Mouse (Mus musculus) lung, adult 2 months (tissue): ENCODE data around the gene Clec12b. TPM values are rescaled to one million over a fixed set of nuclear protein-coding genes. Genes with fewer than 3 reads are reported as not detected.

ENCODE experiments used
- DNase-seq: peaks from one replicate; pipeline ENCODE4 v3.0.0; 2022
- H3K4me1 ChIP-seq: fragments of 200-500 bp; 2 replicates; pipeline ENCODE4 v1.6.1; 2011; ENCODE audit warnings: low read length; ENCODE audit not compliant: control insufficient read depth, insufficient read depth
- H3K4me3 ChIP-seq: fragments of 200-500 bp; replicated peaks from 2 replicates; pipeline ENCODE3; 2011; ENCODE audit warnings: low read depth, mild to moderate bottlenecking, control low read depth, low read length; ENCODE audit errors: extremely low read depth
- CTCF ChIP-seq: fragments of 200-500 bp; IDR thresholded peaks from 2 replicates; pipeline ENCODE4 v1.5.1; 2011; ENCODE audit warnings: mild to moderate bottlenecking, low read length, control low read depth; ENCODE audit not compliant: insufficient read depth
- POLR2A ChIP-seq: fragments of 200-500 bp; IDR thresholded peaks from 2 replicates; pipeline ENCODE4 v1.6.1; 2011; ENCODE audit warnings: low read depth, mild to moderate bottlenecking, control low read depth, low read length, borderline replicate concordance; ENCODE audit errors: extremely low read depth
- WGBS: fragments of 180-500 bp; shearing (Covaris S2); methylation state at CpG from one replicate; pipeline ENCODE4 v1.1.7; 2018; 5-methylcytosine and 5-hydroxymethylcytosine counted together
- polyA plus RNA-seq: library from polyadenylated mRNA; depleted of rRNA; stranded (reverse); fragments of >200 nt; gene quantifications from 2 replicates; pipeline ENCODE4 v1.2.3, GENCODE M21; 2012

The Clec12b gene
- polyA plus RNA-seq, 1 experiment: 1.5 TPM

- Histone ChIP-seq H3K4me3 (no peak overlapping the region), H3K4me1 (no peaks in the 10 kb centered on the region)
- no peak for TF ChIP-seq CTCF
- TF ChIP-seq POLR2A: no peak
- DNase-seq: no peak
- 49% methylated on average over 1 of the region's 1 CpGs for WGBS
Measured at GRCm38 (mm10) chr6:129381736-129382135, 3.9 kb downstream of the Clec12b start.

- no peak for DNase-seq
- H3K4me3 ChIP-seq: no peak overlapping the region
- no peaks in the 10 kb centered on the region for H3K4me1 ChIP-seq
- 78% methylated on average over 4 of the region's 4 CpGs for WGBS
- TF ChIP-seq POLR2A (no peak), CTCF (no peak)
Measured at GRCm38 (mm10) chr6:129380454-129380853, 5.2 kb downstream of the Clec12b start.

- no peak for TF ChIP-seq POLR2A
- no peak for TF ChIP-seq CTCF
- no peak overlapping the region for H3K4me3 ChIP-seq
- H3K4me1 ChIP-seq: no peaks in the 10 kb centered on the region
- whole genome bisulfite sequencing: 49% methylated on average over 2 of the region's 2 CpGs
- DNase-seq: no peak
Measured at GRCm38 (mm10) chr6:129374937-129375471, 10.7 kb downstream of the Clec12b start.

- TF ChIP-seq POLR2A (no peak), CTCF (no peak)
- H3K4me1 ChIP-seq: no peaks in the 10 kb centered on the region
- H3K4me3 ChIP-seq: no peak overlapping the region
- WGBS: 51% methylated on average over 7 of the region's 7 CpGs
- DNase-seq: no peak
Measured at GRCm38 (mm10) chr6:129369374-129370132, 16.1 kb downstream of the Clec12b start.

GRCm38 (mm10) chr6:129365959-129366359 lies 19.7 kb downstream of the Clec12b start:
- peak; percentile 14 for DNase-seq
- TF ChIP-seq CTCF (peak; percentile 41; the same call in 1 of the 2 replicates), POLR2A (no peak)
- no peak overlapping the region for H3K4me3 ChIP-seq
- no peaks in the 10 kb centered on the region for H3K4me1 ChIP-seq
- WGBS: 9% methylated on average over 6 of the region's 6 CpGs

GRCm38 (mm10) chr6:129363942-129364341 lies 21.7 kb downstream of the Clec12b start:
- H3K4me1 ChIP-seq: no peaks in the 10 kb centered on the region
- WGBS: 38% methylated on average over 1 of the region's 1 CpGs
- TF ChIP-seq POLR2A: no peak
- TF ChIP-seq CTCF: no peak
- DNase-seq: no peak
- H3K4me3 ChIP-seq: no peak overlapping the region

- no peaks in the 10 kb centered on the region for H3K4me1 ChIP-seq
- 88% methylated on average over 2 of the region's 2 CpGs for WGBS
- no peak overlapping the region for H3K4me3 ChIP-seq
- no peak for DNase-seq
- no peak for TF ChIP-seq POLR2A
- no peak for TF ChIP-seq CTCF
Measured at GRCm38 (mm10) chr6:129359515-129359914, 26.2 kb downstream of the Clec12b start.

GRCm38 (mm10) chr6:129356430-129356829 lies 29.2 kb downstream of the Clec12b start:
- no peak for TF ChIP-seq CTCF
- TF ChIP-seq POLR2A: no peak
- no peaks in the 10 kb centered on the region for H3K4me1 ChIP-seq
- DNase-seq: no peak
- no peak overlapping the region for H3K4me3 ChIP-seq

GRCm38 (mm10) chr6:129355774-129356173 lies 29.9 kb downstream of the Clec12b start:
- Histone ChIP-seq H3K4me3 (no peak overlapping the region), H3K4me1 (no peaks in the 10 kb centered on the region)
- WGBS: 87% methylated on average over 2 of the region's 2 CpGs
- DNase-seq: no peak
- TF ChIP-seq CTCF (no peak), POLR2A (no peak)

- 86% methylated on average over 3 of the region's 3 CpGs for WGBS
- H3K4me3 ChIP-seq: no peak overlapping the region
- no peak for DNase-seq
- peaks cover 3% of the 10 kb centered on the region; the same call in 1 of the 2 replicates for H3K4me1 ChIP-seq
- no peak for TF ChIP-seq CTCF
- TF ChIP-seq POLR2A: no peak
Measured at GRCm38 (mm10) chr6:129351091-129351490, 34.6 kb downstream of the Clec12b start.
